Mouse (Mus musculus) ovary, postnatal 36 days (tissue): ENCODE results near the gene Eid1.

Source experiments
- DNase-seq: peaks from one replicate; pipeline ENCODE4 v3.0.0; 2022; ENCODE audit warnings: low spot score, mixed read lengths

Eid1 gene

DNA sequence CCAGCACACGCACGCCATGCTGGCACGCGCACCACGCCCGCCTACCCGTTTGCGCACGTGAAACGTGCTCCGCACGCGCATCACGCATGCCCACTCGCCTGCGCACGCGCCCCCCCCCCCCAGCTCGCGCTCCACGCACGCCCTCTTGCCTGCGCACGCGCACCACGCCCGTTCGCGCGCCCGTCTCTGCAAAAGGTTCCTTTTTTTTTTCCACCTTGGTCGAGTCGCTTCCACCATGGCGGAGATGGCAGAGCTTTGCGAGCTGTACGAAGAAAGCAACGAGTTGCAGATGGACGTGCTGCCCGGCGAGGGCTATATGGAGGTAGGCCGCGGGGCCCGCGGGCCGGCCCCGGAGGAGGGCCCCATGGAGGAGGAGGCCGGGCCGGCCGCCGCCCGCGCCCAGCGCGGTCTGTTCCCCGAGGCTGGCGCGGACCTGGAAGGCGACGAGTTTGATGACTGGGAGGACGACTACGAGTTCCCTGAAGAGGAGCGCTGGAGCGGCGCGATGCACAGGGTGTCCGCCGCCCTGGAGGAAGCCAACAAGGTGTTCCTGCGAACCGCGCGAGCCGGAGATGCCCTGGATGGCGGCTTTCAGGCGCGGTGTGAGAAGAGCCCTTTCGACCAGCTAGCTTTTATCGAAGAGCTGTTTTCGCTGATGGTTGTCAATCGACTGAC, at the start of gene Eid1:
TSS of gene Eid1 (plus strand) at position 139 of the 675 bp plus-strand sequence.
- DNase-seq, result peak; percentile 82

DNA sequence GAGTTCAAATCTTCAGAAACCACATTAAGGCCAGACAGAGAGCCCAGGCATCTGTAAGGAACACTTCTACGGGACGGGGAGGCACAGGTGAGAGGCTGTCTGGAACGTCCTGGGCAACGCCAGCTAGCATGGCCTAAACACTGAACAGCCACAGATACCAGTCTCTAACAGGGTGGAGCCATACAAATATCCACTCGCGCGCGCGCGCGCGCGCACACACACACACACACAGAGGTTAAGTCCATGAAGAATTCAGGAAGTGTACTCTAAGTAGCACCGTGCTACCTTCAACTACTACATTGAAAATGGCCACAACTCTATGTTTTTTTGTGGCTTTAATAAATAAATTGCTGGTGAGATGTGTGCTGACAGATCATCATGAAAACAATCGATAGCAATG, 49.7 kb upstream of the Eid1 start:
- no peak for DNase-seq

DNA sequence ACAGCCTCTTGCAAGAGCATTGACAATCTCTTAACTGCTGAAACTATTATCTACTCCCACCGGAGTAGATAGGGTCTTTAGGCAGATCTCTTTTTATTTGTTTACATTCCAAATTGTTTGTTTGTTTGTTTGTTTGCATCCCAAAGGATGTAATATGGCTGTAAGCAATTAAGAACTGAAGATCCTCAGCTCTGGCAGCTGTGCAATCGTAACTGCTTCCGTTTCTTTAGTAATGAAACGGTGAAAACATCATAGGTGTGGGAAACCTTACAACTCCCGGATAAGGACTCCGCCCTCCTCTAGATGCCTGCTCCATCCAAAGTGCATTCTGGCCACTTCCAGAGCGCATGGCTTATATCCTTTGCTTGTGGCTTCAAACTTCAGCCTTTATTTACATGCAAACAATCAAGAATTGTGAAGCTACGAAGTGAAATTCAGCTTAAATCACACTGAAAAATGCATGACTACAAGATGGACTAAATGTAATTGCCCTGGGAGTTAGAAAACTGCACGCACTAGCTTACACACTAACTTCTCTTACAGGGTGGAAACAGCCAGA, 48.7 kb upstream of the Eid1 start:
- no peak for DNase-seq

DNA sequence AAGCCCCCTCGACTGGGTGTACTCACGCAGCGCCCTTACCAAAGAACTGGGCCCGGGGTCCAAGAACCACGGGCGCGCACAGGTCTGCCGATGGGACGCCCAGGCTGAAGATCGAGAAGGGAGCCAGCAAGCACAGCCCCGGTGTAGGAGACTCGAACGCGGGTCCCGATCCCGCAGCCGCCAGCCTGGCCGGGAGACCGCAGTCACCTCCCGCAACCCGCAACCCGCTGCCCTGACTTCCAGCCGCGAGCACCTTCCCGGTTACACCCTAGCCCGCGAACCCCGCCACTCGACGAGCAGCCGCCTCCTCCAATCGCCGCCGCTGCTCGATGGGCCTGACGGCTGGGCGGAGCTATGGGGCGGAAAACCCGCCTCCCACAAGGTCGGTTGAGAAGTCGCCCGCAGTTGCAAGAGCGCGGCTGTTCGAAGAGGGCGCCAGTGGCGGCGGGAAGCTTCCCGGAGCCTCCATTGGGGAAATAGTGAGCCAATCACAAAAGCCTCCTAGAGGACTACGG, 48.0 kb upstream of the Eid1 start, which contains the start of gene Cep152:
TSS of gene Cep152 (minus strand) at position 277 of the 515 bp plus-strand sequence.
- DNase-seq, result peak; percentile 99

DNA sequence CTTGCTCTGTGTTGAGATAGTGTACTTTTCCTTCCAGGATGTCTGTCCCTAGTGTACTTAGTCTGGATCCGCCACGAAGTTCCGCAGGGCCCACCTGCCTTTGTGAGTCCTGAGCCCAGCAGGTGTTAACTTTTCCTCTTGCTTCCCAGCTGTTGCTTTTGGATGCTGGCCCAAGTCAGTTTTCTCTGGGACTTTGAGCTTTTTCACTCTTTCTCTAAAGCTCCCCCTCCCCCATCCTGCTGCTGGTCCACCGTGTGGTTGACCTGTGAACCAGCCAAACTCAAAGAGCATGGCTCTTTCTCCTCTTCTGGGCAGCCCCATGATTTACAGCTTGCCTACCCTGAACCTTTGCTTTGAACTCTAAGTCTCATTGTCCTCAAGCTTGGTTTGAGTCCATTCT, 46.4 kb upstream of the Eid1 start:
- no peak for DNase-seq

DNA sequence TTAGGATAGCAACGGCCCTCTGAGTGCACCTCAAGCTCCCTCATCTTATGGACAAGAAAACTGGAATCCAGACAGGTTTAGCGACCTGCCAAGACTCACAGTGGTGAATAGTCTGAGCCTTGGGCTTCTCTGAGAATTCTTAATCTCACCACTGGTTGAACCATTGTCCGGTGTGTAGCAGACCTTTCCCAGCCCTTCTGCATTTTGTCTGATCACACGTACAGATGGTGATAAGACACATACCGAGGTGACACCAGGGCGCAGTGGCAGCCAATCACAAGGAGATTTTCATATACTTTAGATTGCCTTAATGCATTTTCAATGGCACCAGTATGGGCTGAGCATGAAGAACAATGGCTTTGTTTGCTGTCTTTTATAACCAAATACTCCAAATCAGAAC, 44.4 kb upstream of the Eid1 start:
- no peak for DNase-seq

DNA sequence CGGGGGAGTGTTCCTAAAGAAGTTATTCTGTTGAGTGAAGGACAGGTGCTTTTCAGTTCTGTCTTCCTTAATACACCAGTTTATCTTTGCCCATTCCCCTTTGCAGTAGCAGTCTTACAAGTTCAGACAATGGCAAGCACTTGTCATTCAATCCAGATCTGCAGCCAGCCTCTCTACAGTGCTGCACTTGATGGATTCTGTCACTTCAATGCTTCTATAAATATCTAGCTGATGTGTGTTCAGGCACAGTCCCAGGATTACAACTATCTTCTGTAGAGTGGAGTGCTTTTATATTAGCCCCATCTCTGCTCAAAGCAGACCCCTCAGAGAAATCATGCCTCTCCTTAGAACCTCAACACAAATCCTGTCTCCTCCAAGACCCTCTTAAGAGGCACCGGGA, 42.9 kb upstream of the Eid1 start:
- no peak for DNase-seq

DNA sequence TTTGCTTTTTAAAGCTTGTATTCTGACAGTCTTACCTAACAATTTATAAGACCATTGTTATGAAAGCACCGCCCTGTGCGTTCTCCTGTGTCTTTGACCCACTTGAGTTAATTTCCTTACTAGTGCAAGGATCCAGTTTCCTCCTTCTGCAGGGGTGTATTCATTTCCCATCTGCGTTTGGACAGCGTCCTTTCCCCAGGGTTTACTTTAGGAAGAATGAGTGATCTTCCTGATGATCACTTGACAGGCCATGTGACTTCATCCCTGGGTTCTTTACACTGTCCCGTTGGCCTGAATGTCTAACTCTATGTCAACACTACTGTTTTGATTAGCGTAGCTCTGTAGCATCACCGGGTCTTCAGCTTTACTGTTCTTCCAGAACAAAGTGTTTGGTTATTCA, 35.6 kb upstream of the Eid1 start:
- DNase-seq, result no peak

DNA sequence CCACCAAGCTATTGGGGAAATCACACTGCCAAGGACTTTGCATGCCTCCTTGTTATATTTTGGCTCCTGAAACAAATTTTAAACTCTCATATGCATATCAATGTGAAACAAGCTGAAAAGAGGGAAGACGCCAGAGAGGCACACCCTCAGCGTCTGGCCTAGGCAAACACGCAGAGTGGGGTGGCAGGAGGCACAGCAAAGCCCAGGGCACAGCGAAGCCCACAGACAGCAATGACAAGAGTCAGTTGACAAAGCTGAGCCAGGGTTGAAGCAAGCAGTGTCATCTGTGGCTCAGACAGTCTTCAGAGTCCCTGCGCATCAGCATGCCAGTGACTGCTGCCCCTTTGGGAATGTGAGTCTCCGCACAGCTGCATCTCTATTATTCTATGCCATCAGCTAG, 28.0 kb upstream of the Eid1 start:
- DNase-seq, result no peak

DNA sequence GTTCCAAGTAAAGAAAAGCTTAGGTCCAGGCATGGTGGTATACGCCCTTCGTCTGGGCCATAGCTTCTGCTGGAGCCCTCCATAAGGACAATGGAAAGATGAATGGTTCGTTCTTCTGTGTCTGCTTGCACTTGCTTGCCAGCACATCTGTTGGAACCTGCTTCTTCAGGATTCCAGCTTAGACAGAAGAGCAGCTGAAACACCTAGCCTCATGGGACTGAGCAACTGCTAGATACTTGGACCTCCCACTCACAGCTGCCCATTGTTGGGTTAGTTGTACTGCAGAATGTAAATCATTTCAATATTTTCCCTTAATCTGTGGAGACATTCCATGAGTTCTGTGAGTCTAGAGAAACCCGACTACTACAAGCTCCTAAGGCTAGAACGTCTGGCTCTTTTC, 22.9 kb upstream of the Eid1 start:
- DNase-seq, result no peak

DNA sequence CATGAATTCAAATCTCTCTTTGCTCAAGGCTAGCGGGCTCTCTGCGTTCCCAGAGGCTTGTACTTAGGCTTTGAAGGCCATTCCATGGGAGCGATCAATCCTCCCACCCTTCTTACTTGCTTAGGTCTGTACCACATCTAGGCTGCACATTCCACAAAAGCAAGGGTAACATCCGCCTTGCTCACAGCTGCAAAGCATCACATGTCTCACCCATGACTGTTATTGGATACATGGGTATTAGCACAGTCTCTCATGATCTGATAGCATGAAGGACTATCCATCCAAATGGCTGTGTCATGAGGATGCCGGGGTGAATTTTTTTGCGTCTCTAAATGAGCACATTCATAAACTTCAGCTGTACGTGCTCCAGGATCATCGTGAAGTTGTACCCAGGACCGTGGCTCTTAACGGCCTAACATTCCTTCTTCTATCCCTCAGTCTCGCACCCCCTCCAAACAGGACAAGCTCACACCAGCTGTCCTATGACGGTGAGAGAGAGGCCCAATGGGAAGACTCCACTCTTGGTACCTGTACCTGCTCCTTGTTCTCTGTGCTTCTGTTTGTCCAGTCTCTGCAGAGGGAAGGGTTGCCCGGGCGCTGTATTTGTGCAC, 22.0 kb upstream of the Eid1 start:
- no peak for DNase-seq

DNA sequence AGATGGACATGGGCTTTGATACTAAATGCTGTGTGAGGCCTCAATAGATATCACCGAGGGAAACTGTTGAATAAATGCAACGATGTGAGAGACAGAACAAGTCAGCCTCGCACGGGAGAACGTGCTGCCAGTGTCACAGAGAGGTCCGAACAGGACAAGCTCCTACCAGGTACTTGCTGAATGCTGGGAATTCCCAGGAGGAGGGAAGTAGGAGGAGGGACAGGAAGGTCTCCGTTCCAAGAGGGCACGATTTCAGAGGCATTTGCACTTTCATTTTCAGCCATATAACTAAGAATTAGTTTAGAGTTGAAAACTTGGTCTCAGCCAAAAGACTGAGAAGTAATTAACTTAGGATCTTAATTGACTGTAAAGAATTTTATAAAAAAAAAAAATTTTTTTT, 21.3 kb upstream of the Eid1 start:
- DNase-seq, result no peak

DNA sequence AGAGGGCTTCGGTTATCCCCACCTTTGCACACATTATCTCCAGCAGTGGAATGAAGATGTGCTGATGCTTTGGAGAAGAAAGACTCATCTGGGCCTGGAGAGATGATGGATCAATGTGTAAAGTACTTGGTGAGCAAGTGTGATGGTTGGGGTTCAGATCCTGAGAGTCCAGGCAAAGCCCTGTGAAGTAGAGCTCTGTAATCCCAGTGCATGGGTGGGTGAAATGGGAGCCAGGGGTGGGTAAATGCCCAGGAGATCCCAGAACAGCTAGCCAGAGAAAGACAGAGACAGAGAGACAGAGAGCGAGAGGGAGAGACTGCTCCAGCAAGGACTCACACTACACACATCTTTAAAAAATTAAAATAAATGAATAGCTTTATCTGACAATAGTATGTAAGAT, 19.6 kb upstream of the Eid1 start:
- DNase-seq, result no peak

DNA sequence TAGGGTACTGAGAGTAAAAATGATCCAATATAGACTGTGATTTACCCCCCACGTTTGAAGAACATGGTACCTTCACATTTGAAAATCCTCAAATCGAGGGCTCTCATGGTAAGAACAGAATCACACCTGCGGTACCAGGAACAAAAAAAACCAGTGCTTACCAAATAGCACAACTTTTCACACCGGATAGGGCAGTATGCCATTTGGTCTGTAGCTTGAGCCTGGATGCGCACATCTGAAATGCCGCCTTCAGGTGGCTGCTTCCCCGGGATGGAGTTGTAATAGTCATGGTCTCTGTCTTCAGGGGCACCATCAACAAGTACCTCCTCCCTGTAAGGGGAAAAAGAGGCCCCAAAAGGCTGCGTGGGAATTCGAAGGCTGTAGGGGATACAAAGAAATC, 17.5 kb upstream of the Eid1 start:
- no peak for DNase-seq

DNA sequence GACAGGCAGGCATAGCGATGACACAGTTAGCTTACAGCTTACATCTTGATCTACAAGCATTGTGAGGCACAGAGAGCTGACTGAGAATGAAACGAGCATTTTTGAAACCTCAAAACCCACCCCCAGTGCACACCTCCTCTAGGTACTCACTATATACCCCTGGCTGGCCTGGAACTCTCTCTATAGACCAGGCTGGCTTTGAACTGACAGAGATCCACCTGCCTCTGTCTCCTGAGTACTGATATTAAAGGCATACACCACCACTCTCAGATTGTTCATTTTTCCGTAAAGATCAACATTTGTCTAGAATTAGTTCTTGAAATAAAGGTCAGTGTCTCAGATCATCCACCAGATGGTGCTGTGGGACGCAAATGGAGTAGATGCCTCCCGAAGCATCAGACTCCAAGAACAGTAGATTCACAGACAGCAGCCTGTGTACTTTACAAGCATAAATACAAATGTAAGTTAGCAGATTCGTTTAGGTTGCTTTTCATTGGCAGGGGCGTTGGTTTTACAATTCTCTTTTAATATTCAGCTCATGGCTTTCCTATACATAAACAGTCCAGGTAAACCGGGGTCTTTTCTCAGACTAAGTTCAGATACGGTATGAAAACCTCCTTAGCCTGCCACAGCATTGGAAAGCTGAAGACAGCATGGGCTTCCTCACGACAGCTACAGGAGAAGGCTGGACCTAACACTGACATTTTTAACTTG, 12.9 kb upstream of the Eid1 start:
- DNase-seq, result peak; percentile 51

DNA sequence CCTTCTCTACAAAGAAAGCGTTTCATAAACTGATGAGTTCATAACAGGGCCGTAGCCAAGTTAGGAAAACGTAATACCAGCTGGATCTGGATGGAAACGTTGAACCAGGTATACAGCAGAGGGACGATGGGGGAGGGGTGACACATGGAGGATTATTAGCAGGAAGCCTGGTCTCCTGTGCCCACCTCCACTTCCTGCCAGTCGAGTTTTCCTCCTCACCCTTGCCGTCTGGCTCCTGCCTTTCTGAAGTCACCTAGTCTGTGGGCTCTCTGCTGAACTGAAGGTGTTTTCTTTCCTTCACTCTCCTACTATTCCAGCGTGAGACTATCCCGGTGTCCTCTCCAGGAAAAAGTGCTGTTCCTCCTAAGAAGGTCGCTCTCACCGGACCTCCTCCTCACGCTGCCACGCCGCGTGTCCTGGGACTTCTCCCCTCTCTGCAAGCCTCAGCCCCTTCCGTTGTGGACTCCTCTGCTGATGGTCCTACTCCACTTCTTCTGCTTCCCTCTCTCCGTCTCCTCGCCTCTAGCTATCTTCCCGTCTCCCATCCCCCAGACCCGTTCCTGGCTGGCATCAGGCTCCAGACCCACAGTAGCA, 12.3 kb upstream of the Eid1 start:
- no peak for DNase-seq

DNA sequence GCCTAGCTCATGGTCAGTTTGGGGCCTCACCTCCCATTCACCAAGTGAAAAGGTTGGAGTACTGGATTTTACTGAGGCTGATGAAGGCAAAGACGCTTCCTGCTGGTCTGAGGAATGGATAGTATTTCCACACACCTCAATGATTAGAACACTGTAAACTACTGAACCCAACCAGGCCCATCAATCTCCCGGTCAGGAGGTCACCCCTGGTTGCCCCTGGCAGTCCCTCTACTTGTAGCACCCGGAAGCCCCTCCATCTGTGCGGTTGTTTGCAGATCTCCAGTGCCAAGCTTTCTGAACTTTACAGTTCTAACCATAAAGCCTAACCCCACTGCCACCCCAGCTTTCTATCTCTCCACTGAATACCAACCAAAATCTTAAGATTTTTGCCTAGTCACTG, 11.7 kb upstream of the Eid1 start:
- no peak for DNase-seq

DNA sequence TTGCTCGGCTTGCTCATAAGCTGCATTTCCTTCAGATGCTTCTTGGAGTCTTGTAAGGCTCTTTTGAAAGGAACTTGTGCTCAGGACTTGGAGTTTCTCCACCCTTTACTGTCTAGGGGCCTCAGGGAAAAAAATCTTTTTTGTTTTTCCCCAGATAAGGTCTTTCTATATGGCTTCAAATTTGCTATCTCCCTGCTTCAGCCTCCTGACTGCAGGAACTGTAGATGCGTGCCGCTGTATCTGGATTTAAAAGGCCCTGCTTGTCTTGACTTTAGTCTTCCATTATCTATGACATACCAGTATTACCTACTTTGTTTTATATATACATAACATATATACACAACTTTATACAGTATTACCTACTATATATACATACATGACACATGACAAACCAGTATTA, 10.4 kb upstream of the Eid1 start:
- DNase-seq, result no peak

DNA sequence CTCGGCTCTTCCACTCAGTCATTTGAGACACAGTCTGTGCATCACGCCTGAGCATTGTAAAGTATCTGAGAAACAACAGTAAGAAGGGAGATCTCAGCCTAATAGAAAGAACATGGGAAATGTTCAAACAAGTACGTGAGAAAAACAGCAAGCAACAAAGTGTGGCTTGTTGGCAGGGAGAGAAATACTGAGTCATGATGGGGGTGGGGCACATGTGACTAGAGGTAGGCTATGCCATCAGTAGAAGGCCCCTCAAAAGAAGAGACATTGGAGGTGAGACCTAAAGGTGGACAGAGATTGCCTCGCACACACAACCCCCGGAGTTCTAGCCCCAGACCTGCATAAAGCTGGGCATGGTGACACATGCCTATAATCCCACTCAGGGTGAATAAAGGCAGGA, 7.7 kb upstream of the Eid1 start:
- DNase-seq, result no peak

DNA sequence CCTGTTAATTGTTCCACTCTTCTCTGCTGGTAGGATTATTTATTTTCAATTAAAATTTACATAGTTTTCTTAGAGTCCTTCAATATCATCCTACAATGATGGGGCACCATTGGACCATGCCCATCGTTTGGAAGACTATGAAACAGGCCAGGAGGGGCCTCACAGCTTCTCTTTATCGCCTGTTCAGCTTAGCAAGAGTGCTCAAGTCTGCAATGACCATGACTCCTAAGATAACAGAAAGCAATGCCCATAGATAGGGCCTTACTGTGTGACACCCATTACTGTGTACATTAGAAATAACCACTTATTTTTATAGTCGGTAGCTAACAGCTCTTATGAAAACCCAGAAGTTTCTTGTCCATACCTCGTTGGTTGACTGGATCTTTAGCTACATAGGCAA, 7.0 kb upstream of the Eid1 start:
- DNase-seq, result no peak

DNA sequence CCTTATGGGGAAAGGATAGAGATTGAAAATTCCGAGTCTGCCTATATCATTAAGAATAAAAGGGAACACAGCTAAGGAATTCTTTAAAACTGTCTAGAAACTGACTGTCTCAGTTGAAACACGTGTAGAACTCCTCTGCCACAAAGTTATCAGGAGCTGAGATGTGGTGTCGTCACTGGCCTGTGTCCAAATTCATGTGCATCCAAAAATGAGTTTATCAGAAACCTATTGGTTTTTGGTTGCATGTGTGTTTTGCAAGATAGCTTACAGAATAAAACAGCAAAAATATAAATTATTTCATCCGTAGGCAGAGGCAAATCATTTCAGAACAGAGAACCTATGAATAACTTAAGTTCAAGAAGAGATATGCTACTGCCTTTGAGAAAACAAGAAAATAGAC, 6.2 kb upstream of the Eid1 start:
- no peak for DNase-seq

DNA sequence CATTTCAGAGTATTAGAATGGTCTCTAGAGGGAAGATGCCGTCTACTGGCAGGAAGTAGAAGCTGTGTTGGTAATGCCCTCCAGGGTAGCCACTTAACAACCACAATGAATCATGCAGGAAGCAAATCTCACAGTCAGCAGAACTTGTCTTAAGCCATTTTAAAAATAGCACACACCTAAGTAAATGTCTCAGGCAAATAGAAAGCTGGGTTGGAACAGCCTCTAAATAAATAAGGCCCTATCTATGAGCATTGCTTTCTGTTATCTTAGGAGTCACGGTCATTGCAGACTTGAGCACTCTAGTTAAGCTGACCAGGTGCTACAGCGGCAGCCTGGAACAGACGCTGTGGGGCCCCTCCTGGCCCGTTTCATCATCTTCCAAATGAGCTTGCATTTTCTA, 5.7 kb upstream of the Eid1 start:
- DNase-seq, result no peak

DNA sequence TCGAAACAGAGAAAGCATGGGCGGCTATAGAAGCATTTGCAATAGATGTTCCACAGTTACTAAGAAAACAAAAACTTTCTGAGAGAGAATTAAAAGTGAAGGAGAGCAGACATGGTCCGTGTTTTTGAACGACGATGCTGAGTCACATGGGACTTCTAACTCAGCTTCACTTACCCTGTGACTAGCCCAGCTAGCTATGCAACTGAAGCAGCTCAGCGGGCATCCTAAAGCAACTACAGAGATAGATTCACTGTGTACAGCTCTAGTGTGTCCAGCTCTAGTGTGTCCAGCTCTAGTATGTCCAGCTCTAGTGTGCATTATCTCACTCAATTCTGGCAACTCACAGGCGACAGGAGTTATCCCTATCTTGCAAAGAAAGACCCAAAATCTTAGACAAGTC, 5.2 kb upstream of the Eid1 start:
- DNase-seq, result no peak
